ENCODE assay signal across 8 mouse cellular contexts in the genomic region with DNA sequence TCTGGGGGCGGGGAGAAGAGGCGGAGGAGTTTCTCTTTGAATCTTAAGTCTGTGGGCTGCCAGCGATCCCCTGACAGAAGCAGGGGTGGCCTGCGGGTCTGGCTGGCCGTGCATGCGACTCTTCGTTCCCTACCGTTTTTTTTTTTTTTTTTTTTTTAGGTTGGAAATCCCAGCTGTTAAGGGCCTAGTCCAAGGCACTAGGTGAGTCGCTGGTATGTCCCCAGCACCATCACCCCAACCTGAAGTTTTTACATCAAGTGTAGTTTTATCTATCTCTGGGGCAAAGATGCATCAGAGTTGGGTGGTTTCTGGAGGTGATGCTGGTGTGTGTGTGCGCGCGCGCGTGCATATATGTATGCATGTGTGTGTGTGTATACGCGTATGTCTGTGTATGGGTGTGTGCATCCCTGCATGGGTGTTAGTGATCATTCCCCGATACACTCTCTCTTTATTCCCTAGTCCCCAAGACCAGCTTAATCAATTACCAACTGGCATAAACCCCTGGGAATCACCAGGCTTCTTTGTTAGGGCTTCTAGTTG. TPM values are rescaled to one million over a fixed set of nuclear protein-coding genes. Genes with fewer than 3 reads are reported as not detected.
DNase-seq lines count a peak whose midpoint lies in the region; ATAC-seq and TF ChIP-seq lines count a peak whose summit lies in the region.

No protein-coding gene starts in this region.

- peak overlapping the region; percentile 91 for H3K9ac ChIP-seq in liver, embryonic 13.5 days
- 0 out of 2 replicates have a peak overlapping the region, but pooled peaks have one; percentile 48 for H3K9ac ChIP-seq in stomach, postnatal 0 days (ENCODE audit: low read length)

- TF ChIP-seq POLR2A in thymus, adult 2 months (IDR thresholded peaks at IDR 0.05; ENCODE audit: control insufficient read depth, extremely low read depth, insufficient read depth, low read length, poor library complexity), result no peak

- peaks cover 39% of the 10 kb centered on the region for H3K27me3 ChIP-seq in thymus, adult 2 months (ENCODE audit: control insufficient read depth, insufficient read depth, low read length)
- peaks cover 60% of the 10 kb centered on the region for H3K27me3 ChIP-seq in liver, embryonic 13.5 days
- H3K27me3 ChIP-seq in stomach, postnatal 0 days (ENCODE audit: control insufficient read depth, insufficient read depth, low read length), result peaks cover 14% of the 10 kb centered on the region; the same call in 1 of the 2 replicates

- H3K9me3 ChIP-seq in liver, embryonic 13.5 days (replicated peaks), result no peaks in the 10 kb centered on the region
- H3K9me3 ChIP-seq in stomach, postnatal 0 days (ENCODE audit: control insufficient read depth, low read length), result no peaks in the 10 kb centered on the region

- ATAC-seq in liver, embryonic 13.5 days (ENCODE audit: low read depth), result no peak
- no peak for ATAC-seq in stomach, postnatal 0 days (ENCODE audit: low FRiP score, low TSS enrichment)

- 30% methylated on average over 17 of the region's 17 CpGs for WGBS in thymus, adult 2 months
- WGBS in liver, embryonic 13.5 days (ENCODE audit: insufficient replicate concordance), result 13% methylated on average over 17 of the region's 17 CpGs
- 21% methylated on average over 17 of the region's 17 CpGs for WGBS in stomach, postnatal 0 days

- H3K4me3 ChIP-seq in thymus, adult 2 months (ENCODE audit: control insufficient read depth, insufficient read depth, low read length), result peak overlapping the region; percentile 80; the same call in 1 of the 2 replicates
- peak overlapping the region; percentile 77 for H3K4me3 ChIP-seq in liver, embryonic 13.5 days (replicated peaks)
- peak overlapping the region; percentile 75 for H3K4me3 ChIP-seq in stomach, postnatal 0 days (ENCODE audit: low read depth, low read length)

- H3K4me1 ChIP-seq in thymus, adult 2 months (replicated peaks; ENCODE audit: control insufficient read depth, insufficient read depth, low read length), result peaks cover 36% of the 10 kb centered on the region
- peaks cover 77% of the 10 kb centered on the region for H3K4me1 ChIP-seq in liver, embryonic 13.5 days (replicated peaks)
- peaks cover 17% of the 10 kb centered on the region for H3K4me1 ChIP-seq in stomach, postnatal 0 days (replicated peaks; ENCODE audit: control insufficient read depth, insufficient read depth)

- TF ChIP-seq CTCF in thymus, adult 2 months (IDR thresholded peaks at IDR 0.05; ENCODE audit: borderline replicate concordance, control insufficient read depth, extremely low read depth, insufficient read depth, low read length, poor library complexity), result no peak
- no peak for TF ChIP-seq CTCF in stomach, postnatal 0 days (IDR thresholded peaks at IDR 0.05; ENCODE audit: low read depth)

- no peak for TF ChIP-seq EP300 in stomach, postnatal 0 days (optimal IDR thresholded peaks at IDR 0.05)

- DNase-seq in adrenal gland, postnatal 14 days, result peak; percentile 32
- no peak for DNase-seq in adrenal gland, postnatal 36 days
- DNase-seq in thymus, adult 2 months, result no peak
- no peak for DNase-seq in thymus, postnatal 0 days (ENCODE audit: low spot score)
- DNase-seq in liver, embryonic 13.5 days, result no peak
- DNase-seq in stomach, postnatal 0 days (ENCODE audit: low spot score), result no peak
- no peak for DNase-seq in spleen, postnatal 14 days (ENCODE audit: low spot score in 2 of 2)
- DNase-seq in right cerebral cortex, postnatal 36 days (ENCODE audit: low spot score in 2 of 2), result no peak

- H3K4me2 ChIP-seq in liver, embryonic 13.5 days, result peak overlapping the region; percentile 97
- peak overlapping the region; percentile 95 for H3K4me2 ChIP-seq in stomach, postnatal 0 days (replicated peaks; ENCODE audit: low read depth)

- no peak overlapping the region for H3K27ac ChIP-seq in thymus, adult 2 months (ENCODE audit: control insufficient read depth, insufficient read depth, low read length)
- no peak overlapping the region for H3K27ac ChIP-seq in liver, embryonic 13.5 days
- no peak overlapping the region for H3K27ac ChIP-seq in stomach, postnatal 0 days (replicated peaks)

- H3K36me3 ChIP-seq in thymus, adult 2 months (ENCODE audit: control insufficient read depth, insufficient read depth, low read length), result no peaks in the 10 kb centered on the region
- no peaks in the 10 kb centered on the region for H3K36me3 ChIP-seq in liver, embryonic 13.5 days
- H3K36me3 ChIP-seq in stomach, postnatal 0 days (ENCODE audit: control insufficient read depth, insufficient read depth, low read length), result no peaks in the 10 kb centered on the region

RNA-seq across cellular contexts. Expression of gene Kazald1, which starts 1.1 kb away (rescaled TPM):
- 5.7 and 6.3 TPM in 2 replicates for total RNA-seq in adrenal gland, postnatal 14 days (2021)
- total RNA-seq in adrenal gland, postnatal 36 days (2021), result 1 to 10 TPM; 3.9 to 6.6 TPM
- 4.6 and 7.9 TPM in 2 replicates for polyA plus RNA-seq in thymus, adult 2 months (2012; rRNA removed)
- polyA plus RNA-seq in thymus, postnatal 0 days (2015; fragmentation: Nextera tagmentation; extraction: Ambion mirVana), result 9.0 and 10.8 TPM in 2 replicates
- 0.25 and 0.29 TPM in 2 replicates for polyA plus RNA-seq in liver, embryonic 13.5 days (2015; fragmentation: Nextera tagmentation; extraction: Ambion mirVana)
- 3.0 and 3.8 TPM in 2 replicates for polyA plus RNA-seq in stomach, postnatal 0 days (2015; fragmentation: Nextera tagmentation; extraction: Ambion mirVana)

RNA-seq across cellular contexts. Expression of gene Sfxn3, which starts 28.8 kb away (rescaled TPM):
- total RNA-seq in adrenal gland, postnatal 14 days (2021), result 51.7 and 58.1 TPM in 2 replicates
- 10 to 100 TPM; 63.9 to 66.5 TPM for total RNA-seq in adrenal gland, postnatal 36 days (2021)
- 46.9 and 61.1 TPM in 2 replicates for polyA plus RNA-seq in thymus, adult 2 months (2012; rRNA removed)
- polyA plus RNA-seq in thymus, postnatal 0 days (2015; fragmentation: Nextera tagmentation; extraction: Ambion mirVana), result 17.4 and 17.9 TPM in 2 replicates
- 2.4 and 2.9 TPM in 2 replicates for polyA plus RNA-seq in liver, embryonic 13.5 days (2015; fragmentation: Nextera tagmentation; extraction: Ambion mirVana)
- 26.7 and 29.7 TPM in 2 replicates for polyA plus RNA-seq in stomach, postnatal 0 days (2015; fragmentation: Nextera tagmentation; extraction: Ambion mirVana)

RNA-seq across cellular contexts. Expression of gene Pdzd7, which starts 30.6 kb away (rescaled TPM):
- not detected in 2 replicates for total RNA-seq in adrenal gland, postnatal 14 days (2021)
- under 1 TPM; 0.13 to 0.23 TPM for total RNA-seq in adrenal gland, postnatal 36 days (2021)
- 0.33 and 0.47 TPM in 2 replicates for polyA plus RNA-seq in thymus, adult 2 months (2012; rRNA removed)
- polyA plus RNA-seq in thymus, postnatal 0 days (2015; fragmentation: Nextera tagmentation; extraction: Ambion mirVana), result 0.05 and 0.08 TPM in 2 replicates
- not detected in 2 replicates for polyA plus RNA-seq in liver, embryonic 13.5 days (2015; fragmentation: Nextera tagmentation; extraction: Ambion mirVana)
- 0.33 TPM in 2 replicates for polyA plus RNA-seq in stomach, postnatal 0 days (2015; fragmentation: Nextera tagmentation; extraction: Ambion mirVana)
